Mouse (Mus musculus) hindbrain, embryonic 11.5 days (tissue): Measurements from ENCODE around the gene 2010111I01Rik. TPM values are rescaled to one million over a fixed set of nuclear protein-coding genes. Genes with fewer than 3 reads are reported as not detected.

Experiments used
- ATAC-seq: fragments of 200-750 bp; cut with Nextera tagmentation; 2 replicates; pipeline ENCODE4 v1.8.0; 2017; ENCODE audit warnings: mild to moderate bottlenecking, moderate TSS enrichment, moderate library complexity; ENCODE audit not compliant: low FRiP score
- DNase-seq: peaks from one replicate; pipeline ENCODE4 v3.0.0-alpha.2; 2015; ENCODE audit warnings: low spot score
- H3K27ac ChIP-seq: fragments of 300-500 bp; sonication (generic); 2 replicates; pipeline ENCODE4 v1.5.1; 2014; ENCODE audit warnings: mild to moderate bottlenecking, low read depth, low read length
- H3K27me3 ChIP-seq: fragments of 300-500 bp; sonication (generic); 2 replicates; pipeline ENCODE4 v1.6.1; 2014; ENCODE audit warnings: mild to moderate bottlenecking, low read length, moderate library complexity, mixed read lengths; ENCODE audit not compliant: control insufficient read depth, insufficient read depth
- H3K36me3 ChIP-seq: fragments of 300-500 bp; sonication (generic); 2 replicates; pipeline ENCODE4 v1.6.1; 2014; ENCODE audit warnings: mild to moderate bottlenecking, low read length, moderate library complexity, mixed read lengths; ENCODE audit not compliant: control insufficient read depth, insufficient read depth
- H3K4me1 ChIP-seq: fragments of 300-500 bp; sonication (generic); replicated peaks from 2 replicates; pipeline ENCODE4 v1.6.1; 2014; ENCODE audit warnings: low read length, mixed read lengths; ENCODE audit not compliant: control insufficient read depth, insufficient read depth
- H3K4me2 ChIP-seq: fragments of 300-500 bp; sonication (generic); replicated peaks from 2 replicates; pipeline ENCODE4 v1.6.1; 2014; ENCODE audit warnings: mild to moderate bottlenecking, low read depth, low read length
- H3K4me3 ChIP-seq: fragments of 300-500 bp; sonication (generic); 2 replicates; pipeline ENCODE4 v1.5.1; 2014; ENCODE audit warnings: low read depth, low read length
- H3K9ac ChIP-seq: fragments of 300-500 bp; sonication (generic); 2 replicates; pipeline ENCODE4 v1.6.1; 2014; ENCODE audit warnings: low read depth, low read length
- H3K9me3 ChIP-seq: fragments of 300-500 bp; sonication (generic); 2 replicates; pipeline ENCODE4 v1.6.1; 2016; ENCODE audit warnings: low read length; ENCODE audit not compliant: control insufficient read depth
- WGBS: fragments of 180-500 bp; shearing (Covaris S2); extraction: QIAGEN DNeasy Blood & Tissue Kit; methylation state at CpG from one replicate; pipeline ENCODE4 v1.1.7; 2014; 5-methylcytosine and 5-hydroxymethylcytosine counted together
- polyA plus RNA-seq: library from polyadenylated mRNA; unstranded; fragments of >200 nt; fragmentation: Nextera tagmentation; extraction: Ambion mirVana; gene quantifications from 2 replicates; pipeline ENCODE4 v1.2.1, GENCODE M21; 2014

The 2010111I01Rik gene
- polyA plus RNA-seq, 1 experiment from 2014 or later, result 46.2 TPM

DNA sequence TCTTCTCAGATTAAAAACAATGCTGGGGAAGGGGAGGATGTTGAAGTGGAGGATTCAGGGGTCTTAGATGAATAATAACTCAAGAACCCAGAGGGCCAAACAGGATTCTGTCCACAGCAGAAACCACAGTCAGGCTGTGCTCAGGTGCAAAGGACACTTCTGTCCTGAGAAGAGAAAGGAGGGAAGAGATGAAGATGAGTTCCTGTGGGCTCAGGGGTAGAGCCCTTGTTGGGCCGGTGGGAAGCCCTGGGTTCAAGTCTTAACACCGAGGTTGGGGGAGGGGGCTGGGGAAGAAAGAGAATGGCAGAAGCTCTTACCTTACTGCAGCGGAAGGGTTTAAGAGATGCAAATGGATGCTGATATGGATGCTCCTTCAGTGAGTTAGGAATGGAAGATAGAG lies 7.7 kb downstream of the 2010111I01Rik start:
- 74% methylated on average over 3 of the region's 3 CpGs for WGBS
- H3K9ac ChIP-seq, result no peak overlapping the region
- no peak for ATAC-seq

DNA sequence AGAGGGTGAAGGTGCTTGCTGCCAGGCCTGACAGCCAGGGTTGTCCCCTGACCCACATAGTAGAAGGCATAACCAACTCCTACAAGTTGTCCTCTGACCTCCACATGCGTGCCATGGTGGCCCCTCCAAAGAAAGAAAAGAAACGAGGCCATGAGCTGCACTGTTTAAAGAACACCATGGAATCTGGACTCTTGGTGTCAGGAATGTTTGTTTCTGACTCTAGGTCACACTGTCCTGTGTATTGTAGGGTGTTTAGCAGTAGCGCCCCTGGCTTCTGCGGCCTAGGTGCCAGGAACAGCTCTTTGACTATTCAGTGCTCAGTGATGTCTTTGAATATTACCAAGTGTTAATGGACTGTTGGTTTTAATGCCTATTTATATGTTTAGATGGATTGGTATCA lies 8.4 kb downstream of the 2010111I01Rik start:
- Histone ChIP-seq H3K27me3 (no peaks in the 10 kb centered on the region), H3K9me3 (no peaks in the 10 kb centered on the region), H3K4me1 (no peaks in the 10 kb centered on the region), H3K4me3 (no peak overlapping the region), H3K36me3 (no peaks in the 10 kb centered on the region), H3K27ac (no peak overlapping the region), H3K4me2 (no peak overlapping the region), H3K9ac (no peak overlapping the region)
- DNase-seq, result no peak
- ATAC-seq, result no peak
- WGBS, result 83% methylated on average over 4 of the region's 4 CpGs

More for the DNA sequence above, 7.7 kb downstream of the 2010111I01Rik start:
- Histone ChIP-seq H3K27ac (no peak overlapping the region), H3K9me3 (no peaks in the 10 kb centered on the region), H3K36me3 (no peaks in the 10 kb centered on the region), H3K4me1 (no peaks in the 10 kb centered on the region), H3K4me3 (no peak overlapping the region), H3K27me3 (no peaks in the 10 kb centered on the region), H3K4me2 (no peak overlapping the region)
- DNase-seq, result no peak

- Histone ChIP-seq H3K9me3 (no peaks in the 10 kb centered on the region), H3K9ac (no peak overlapping the region), H3K4me1 (no peaks in the 10 kb centered on the region), H3K4me3 (no peak overlapping the region), H3K27ac (no peak overlapping the region), H3K27me3 (no peaks in the 10 kb centered on the region), H3K4me2 (no peak overlapping the region), H3K36me3 (no peaks in the 10 kb centered on the region)
- no peak for ATAC-seq
- no peak for DNase-seq
Measured at GRCm38 (mm10) chr13:62978104-62978503, 13.4 kb downstream of the 2010111I01Rik start.

GRCm38 (mm10) chr13:62978784-62979183 lies 14.1 kb downstream of the 2010111I01Rik start:
- no peaks in the 10 kb centered on the region for H3K9me3 ChIP-seq
- H3K9ac ChIP-seq, result no peak overlapping the region
- WGBS, result 84% methylated on average over 4 of the region's 4 CpGs
- no peak for DNase-seq
- no peak overlapping the region for H3K4me2 ChIP-seq
- H3K27ac ChIP-seq, result no peak overlapping the region
- no peaks in the 10 kb centered on the region for H3K27me3 ChIP-seq
- no peak for ATAC-seq
- no peaks in the 10 kb centered on the region for H3K4me1 ChIP-seq
- no peaks in the 10 kb centered on the region for H3K36me3 ChIP-seq
- no peak overlapping the region for H3K4me3 ChIP-seq

GRCm38 (mm10) chr13:62979215-62979614 lies 14.5 kb downstream of the 2010111I01Rik start:
- ATAC-seq, result no peak

DNA sequence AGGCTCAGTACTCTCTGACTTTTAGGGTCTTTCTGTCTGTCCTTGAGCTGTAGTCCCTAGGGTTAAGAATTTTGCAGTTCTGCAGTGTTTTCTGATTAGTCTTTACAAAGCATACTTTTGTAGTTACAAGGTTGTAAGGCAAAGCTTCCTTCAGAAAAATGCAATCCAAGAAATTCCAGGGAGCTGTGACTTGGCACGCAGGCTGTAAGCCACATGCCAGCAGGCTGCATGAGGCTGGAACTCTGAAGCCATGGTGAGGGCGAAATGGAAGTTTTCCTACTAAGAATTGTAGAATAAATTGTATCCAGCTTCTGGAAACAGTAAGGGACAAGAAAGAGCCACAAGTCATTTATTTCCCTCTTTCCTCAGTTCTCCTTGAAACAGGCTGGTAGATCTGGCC lies 15.4 kb downstream of the 2010111I01Rik start:
- Histone ChIP-seq H3K36me3 (no peaks in the 10 kb centered on the region), H3K27me3 (no peaks in the 10 kb centered on the region), H3K27ac (no peak overlapping the region), H3K9me3 (no peaks in the 10 kb centered on the region), H3K4me2 (no peak overlapping the region), H3K9ac (no peak overlapping the region), H3K4me1 (no peaks in the 10 kb centered on the region), H3K4me3 (no peak overlapping the region)
- 91% methylated on average over 2 of the region's 2 CpGs for WGBS
- DNase-seq, result no peak
- no peak for ATAC-seq

More at GRCm38 (mm10) chr13:62979215-62979614, 14.5 kb downstream of the 2010111I01Rik start:
- DNase-seq, result no peak
- no peaks in the 10 kb centered on the region for H3K4me1 ChIP-seq
- H3K4me3 ChIP-seq, result no peak overlapping the region
- H3K9me3 ChIP-seq, result no peaks in the 10 kb centered on the region
- no peak overlapping the region for H3K4me2 ChIP-seq
- H3K27ac ChIP-seq, result no peak overlapping the region
- 83% methylated on average over 4 of the region's 4 CpGs for WGBS
- no peak overlapping the region for H3K9ac ChIP-seq
- H3K27me3 ChIP-seq, result no peaks in the 10 kb centered on the region
- no peaks in the 10 kb centered on the region for H3K36me3 ChIP-seq

GRCm38 (mm10) chr13:62984485-62984884 lies 19.8 kb downstream of the 2010111I01Rik start:
- H3K9ac ChIP-seq, result no peak overlapping the region
- WGBS, result 90% methylated on average over 3 of the region's 3 CpGs
- H3K4me3 ChIP-seq, result no peak overlapping the region
- DNase-seq (no peak), ATAC-seq (no peak)
- H3K4me2 ChIP-seq, result no peak overlapping the region
- H3K9me3 ChIP-seq, result no peaks in the 10 kb centered on the region
- no peaks in the 10 kb centered on the region for H3K4me1 ChIP-seq
- no peak overlapping the region for H3K27ac ChIP-seq
- no peaks in the 10 kb centered on the region for H3K27me3 ChIP-seq
- no peaks in the 10 kb centered on the region for H3K36me3 ChIP-seq

DNA sequence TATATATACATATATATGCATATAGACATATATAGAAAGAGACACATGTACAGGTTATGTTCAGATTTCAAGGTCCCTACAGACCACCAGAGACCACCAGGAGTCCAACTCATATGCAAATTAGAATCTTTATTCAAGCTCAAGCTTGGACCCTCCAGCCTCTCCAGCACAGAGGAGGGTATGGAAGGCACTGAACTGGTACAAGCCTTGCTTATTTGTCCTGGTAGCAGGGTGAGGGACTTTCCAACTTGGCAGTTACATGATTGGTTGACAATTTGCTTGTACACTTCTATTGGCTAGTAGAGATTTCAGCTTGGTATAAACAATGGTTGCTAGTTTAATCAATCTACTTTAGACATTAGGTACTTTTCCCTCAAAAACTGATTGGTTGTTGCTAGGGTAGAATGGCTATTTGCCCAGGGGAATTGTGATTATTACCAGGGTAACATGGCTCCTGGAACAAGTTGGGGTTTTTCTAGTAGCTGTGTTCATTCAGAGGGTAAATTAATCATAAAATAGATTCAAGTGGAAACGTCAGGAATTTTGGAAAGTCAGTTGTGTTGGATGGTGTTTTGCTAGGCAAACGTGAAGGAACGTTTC lies 25.3 kb downstream of the 2010111I01Rik start:
- no peak overlapping the region for H3K4me3 ChIP-seq
- H3K9ac ChIP-seq, result no peak overlapping the region
- no peaks in the 10 kb centered on the region for H3K27me3 ChIP-seq
- no peaks in the 10 kb centered on the region for H3K4me1 ChIP-seq
- DNase-seq (no peak), ATAC-seq (no peak)
- no peak overlapping the region for H3K4me2 ChIP-seq
- H3K9me3 ChIP-seq, result no peaks in the 10 kb centered on the region
- WGBS, result 82% methylated on average over 3 of the region's 3 CpGs
- H3K36me3 ChIP-seq, result no peaks in the 10 kb centered on the region
- no peak overlapping the region for H3K27ac ChIP-seq

DNA sequence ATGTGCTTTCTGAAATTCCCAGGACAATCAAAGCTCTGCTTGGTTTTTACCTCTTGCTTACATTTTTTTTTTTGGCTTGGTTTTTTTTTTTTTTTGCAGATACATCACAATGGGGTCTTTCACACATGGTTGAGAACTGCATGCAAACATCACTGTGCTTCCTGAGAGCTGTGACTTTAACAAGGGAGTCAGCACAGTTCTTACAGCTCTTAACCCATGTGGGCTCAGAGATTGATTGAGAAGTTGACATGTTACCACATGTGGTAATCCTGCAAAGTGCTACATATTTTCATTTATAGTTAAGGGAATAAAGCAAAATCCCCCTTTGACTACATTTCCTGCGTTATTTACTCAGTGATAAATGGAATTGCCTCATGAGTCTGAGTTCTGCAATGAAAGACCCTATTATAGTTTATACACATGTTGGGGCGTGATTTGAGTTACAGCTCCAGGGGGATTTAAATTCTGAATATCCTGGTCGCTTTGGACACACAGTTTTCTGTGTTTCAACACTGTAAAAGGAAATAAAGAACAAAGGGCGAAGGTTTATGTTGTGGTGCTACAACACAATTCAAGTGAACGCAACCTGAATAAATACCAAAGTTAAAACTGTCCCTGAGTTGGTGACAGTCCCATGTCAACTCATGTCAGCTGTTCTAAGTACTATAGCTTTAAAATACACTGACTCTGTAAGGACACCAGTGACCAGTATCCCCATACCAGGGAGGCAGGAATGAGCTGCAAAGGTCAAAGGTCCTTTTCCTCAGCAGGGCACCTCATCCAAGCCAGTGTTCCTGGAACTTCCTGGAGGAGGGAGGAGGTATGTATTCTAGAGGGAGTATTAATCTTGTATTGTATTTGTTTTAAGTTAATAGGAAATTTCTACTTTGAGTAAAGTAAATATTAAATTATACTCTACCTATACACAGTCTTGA lies 29.1 kb downstream of the 2010111I01Rik start:
- no peak overlapping the region for H3K27ac ChIP-seq
- H3K4me1 ChIP-seq, result no peaks in the 10 kb centered on the region
- H3K27me3 ChIP-seq, result no peaks in the 10 kb centered on the region
- no peaks in the 10 kb centered on the region for H3K36me3 ChIP-seq
- no peak overlapping the region for H3K4me3 ChIP-seq
- no peaks in the 10 kb centered on the region for H3K9me3 ChIP-seq
- no peak overlapping the region for H3K9ac ChIP-seq
- no peak for ATAC-seq
- WGBS, result 77% methylated on average over 5 of the region's 5 CpGs
- no peak for DNase-seq
- no peak overlapping the region for H3K4me2 ChIP-seq
